Mouse (Mus musculus) MEL (cell line): ENCODE data around the gene Rbm5.

Source experiments
- NRF1 ChIP-seq: IDR thresholded peaks from 2 replicates; pipeline ENCODE4 v1.6.1; 2014; ENCODE audit warnings: low read depth, mild to moderate bottlenecking, inconsistent platforms, low read length, improper control_type of control experiment, moderate library complexity; ENCODE audit not compliant: poor library complexity, insufficient read depth, severe bottlenecking
- POLR2A ChIP-seq, 2 experiments: IDR thresholded peaks; 2 replicates each; pipeline ENCODE4 v1.6.1; 2011 to 2012; ENCODE audit warnings: low read length in 2 of 2, mild to moderate bottlenecking in 2 of 2, control low read depth in 1 of 2, improper control_type of control experiment in 1 of 2, low read depth in 1 of 2, moderate library complexity in 1 of 2; ENCODE audit not compliant: control insufficient read depth in 1 of 2, insufficient read depth in 1 of 2, poor library complexity in 1 of 2
- USF1 ChIP-seq: IDR thresholded peaks from 2 replicates; pipeline ENCODE4 v1.6.1; 2014; ENCODE audit warnings: low read depth, mild to moderate bottlenecking, inconsistent platforms, low read length, improper control_type of control experiment, moderate library complexity

DNA sequence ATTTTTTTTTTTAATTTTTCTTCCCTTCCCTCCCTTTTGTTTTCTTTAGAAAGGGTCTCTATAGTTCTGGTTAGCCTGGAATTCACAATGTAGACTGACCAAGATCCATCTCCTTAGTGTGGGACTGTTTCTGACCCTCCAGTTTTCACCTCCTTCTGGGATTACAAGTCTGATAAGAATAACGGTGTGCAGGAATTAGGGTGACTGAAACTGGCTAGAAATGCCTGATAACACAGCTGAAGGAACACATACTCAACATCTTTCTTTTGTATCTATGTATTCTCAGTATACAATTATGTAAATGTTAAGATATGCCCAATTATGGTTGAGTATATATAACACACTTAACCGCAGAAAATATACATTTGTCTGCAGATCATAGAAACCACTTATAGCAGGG lies 986 bp upstream of the Rbm5 start:
- TF ChIP-seq POLR2A (IDR thresholded peaks at IDR 0.05; ENCODE audit: control insufficient read depth in 1 of 2, insufficient read depth in 1 of 2, low read depth in 1 of 2, low read length in 2 of 2, poor library complexity in 1 of 2), result no peak
- TF ChIP-seq NRF1, result no peak
- no peak for TF ChIP-seq USF1
